Mouse (Mus musculus) intestine, embryonic 14.5 days (tissue): ENCODE measurements around the gene Phgr1. TPM values are rescaled to one million over a fixed set of nuclear protein-coding genes. Genes with fewer than 3 reads are reported as not detected.
A peak's percentile ranks its signal among the peaks of the same experiment; 100 is the strongest.

Experiments
- ATAC-seq: fragments of 200-750 bp; cut with Nextera tagmentation; replicated peaks from 2 replicates; pipeline ENCODE4 v1.8.0; 2017; ENCODE audit warnings: low read depth, moderate number of reproducible peaks, moderate TSS enrichment, moderate library complexity; ENCODE audit not compliant: low FRiP score, low TSS enrichment
- DNase-seq: peaks from one replicate; pipeline ENCODE4 v3.0.0-alpha.2; 2018; ENCODE audit warnings: low spot score
- H3K27ac ChIP-seq: fragments of 300-500 bp; sonication (generic); 2 replicates; pipeline ENCODE4 v1.5.1; 2014; ENCODE audit warnings: low read depth, mild to moderate bottlenecking, control low read depth
- H3K27me3 ChIP-seq: fragments of 300-500 bp; sonication (generic); replicated peaks from 2 replicates; pipeline ENCODE4 v1.6.1; 2014; ENCODE audit warnings: low read length, control low read depth; ENCODE audit not compliant: control insufficient read depth, insufficient read depth
- H3K36me3 ChIP-seq: fragments of 300-500 bp; sonication (generic); 2 replicates; pipeline ENCODE4 v1.6.1; 2014; ENCODE audit warnings: low read length, control low read depth; ENCODE audit not compliant: control insufficient read depth, insufficient read depth
- H3K4me1 ChIP-seq: fragments of 300-500 bp; sonication (generic); replicated peaks from 2 replicates; pipeline ENCODE4 v1.6.1; 2014; ENCODE audit warnings: low read length, control low read depth, mixed read lengths; ENCODE audit not compliant: control insufficient read depth, insufficient read depth
- H3K4me2 ChIP-seq: fragments of 300-500 bp; sonication (generic); 2 replicates; pipeline ENCODE4 v1.6.1; 2014; ENCODE audit warnings: low read length
- H3K4me3 ChIP-seq: fragments of 300-500 bp; sonication (generic); 2 replicates; pipeline ENCODE4 v1.5.1; 2014; ENCODE audit warnings: low read depth, low read length, control low read depth, mixed read lengths
- H3K9ac ChIP-seq: fragments of 300-500 bp; sonication (generic); 2 replicates; pipeline ENCODE4 v1.6.1; 2014; ENCODE audit warnings: mild to moderate bottlenecking, low read length
- H3K9me3 ChIP-seq: fragments of 300-500 bp; sonication (generic); 2 replicates; pipeline ENCODE4 v1.6.1; 2016; ENCODE audit warnings: low read length, control low read depth; ENCODE audit not compliant: control insufficient read depth
- WGBS: fragments of 180-500 bp; shearing (Covaris S2); extraction: QIAGEN DNeasy Blood & Tissue Kit; methylation state at CpG from one replicate; pipeline ENCODE4 v1.1.7; 2014; 5-methylcytosine and 5-hydroxymethylcytosine counted together
- polyA plus RNA-seq: library from polyadenylated mRNA; unstranded; fragments of >200 nt; fragmentation: Nextera tagmentation; extraction: Ambion mirVana; gene quantifications from 2 replicates; pipeline ENCODE4 v1.2.1, GENCODE M21; 2014

The Phgr1 gene
- polyA plus RNA-seq, 1 experiment from 2014 or later = 45.1 TPM

DNA sequence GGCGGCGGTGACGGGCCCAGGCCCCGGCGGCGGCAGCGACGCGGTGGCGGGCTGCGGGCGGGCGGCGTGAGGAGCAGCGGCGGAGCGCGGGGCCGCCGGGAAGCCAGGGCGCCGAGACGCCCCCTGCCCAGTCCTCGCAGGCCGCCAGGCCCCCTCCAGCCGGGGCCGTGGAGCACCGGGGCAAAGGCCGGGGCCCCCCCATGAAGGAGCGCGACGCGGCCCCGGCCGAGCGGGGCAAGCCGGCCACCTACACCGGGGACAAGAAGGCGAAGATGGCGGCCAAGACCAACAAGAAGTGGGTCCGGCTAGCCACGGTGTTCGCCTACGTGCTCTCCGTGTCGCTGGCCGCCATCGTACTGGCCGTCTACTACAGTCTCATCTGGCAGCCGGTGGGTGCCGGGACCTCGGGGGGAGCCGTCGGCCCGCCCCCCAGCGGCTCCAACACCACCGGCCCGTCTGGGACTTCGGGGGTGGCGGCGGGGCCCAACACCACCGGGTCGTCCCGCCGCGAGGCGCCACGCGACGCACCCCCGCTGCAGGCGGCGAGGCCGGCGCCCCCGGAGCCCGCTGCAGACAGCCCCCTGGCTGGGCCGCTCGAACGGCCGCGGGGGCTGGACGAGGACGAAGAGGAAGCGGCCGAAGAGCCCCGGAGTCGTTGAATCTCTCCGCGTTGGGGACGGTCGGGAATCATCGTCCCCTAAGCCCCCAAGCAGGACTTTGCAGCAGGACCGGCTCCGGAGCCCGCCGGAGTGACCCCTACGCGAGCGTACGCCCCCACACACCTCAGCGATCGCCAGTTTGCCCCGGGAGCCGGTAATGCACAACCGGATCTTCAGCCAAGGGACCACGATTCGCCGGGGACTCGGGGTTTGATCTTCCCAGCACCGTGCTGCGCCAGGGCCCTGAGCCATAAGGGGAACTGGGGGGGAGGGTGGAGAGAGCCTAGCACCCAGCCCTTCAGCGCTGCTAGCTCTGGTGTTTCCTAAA lies 26.4 kb upstream of the Phgr1 start:
- peaks cover 10% of the 10 kb centered on the region; the same call in 1 of the 2 replicates for H3K27me3 ChIP-seq
- peak overlapping the region; percentile 82 for H3K4me3 ChIP-seq
- H3K9ac ChIP-seq = peak overlapping the region; percentile 84
- H3K4me2 ChIP-seq = peak overlapping the region; percentile 94
- H3K4me1 ChIP-seq = peaks cover 36% of the 10 kb centered on the region
- peak overlapping the region; percentile 43; the same call in 1 of the 2 replicates for H3K27ac ChIP-seq
- under 1% methylated on average over 84 of the region's 113 CpGs for WGBS
- H3K36me3 ChIP-seq = peaks cover 15% of the 10 kb centered on the region
- DNase-seq = peak; percentile 76
- ATAC-seq = peak; percentile 48
- no peaks in the 10 kb centered on the region for H3K9me3 ChIP-seq

- H3K36me3 ChIP-seq = peaks cover 15% of the 10 kb centered on the region
- peak overlapping the region; percentile 18; the same call in 1 of the 2 replicates for H3K9ac ChIP-seq
- ATAC-seq (no peak), DNase-seq (no peak)
- H3K27ac ChIP-seq = 0 out of 2 replicates have a peak overlapping the region, but pooled peaks have one; percentile 45
- peak overlapping the region; percentile 82; the same call in 1 of the 2 replicates for H3K4me3 ChIP-seq
- WGBS = 35% methylated on average over 10 of the region's 10 CpGs
- H3K4me1 ChIP-seq = peaks cover 43% of the 10 kb centered on the region
- peaks cover 10% of the 10 kb centered on the region; the same call in 1 of the 2 replicates for H3K27me3 ChIP-seq
- H3K4me2 ChIP-seq = peak overlapping the region; percentile 94
- H3K9me3 ChIP-seq = no peaks in the 10 kb centered on the region
These were observed 25.1 kb upstream of the Phgr1 start for GRCm38 (mm10) chr2:118747301-118747960.

- H3K27ac ChIP-seq = no peak overlapping the region
- WGBS = 53% methylated on average over 10 of the region's 10 CpGs
- peaks cover 15% of the 10 kb centered on the region for H3K36me3 ChIP-seq
- 0 out of 2 replicates have a peak overlapping the region, but pooled peaks have one; percentile 18 for H3K4me2 ChIP-seq
- ATAC-seq (no peak), DNase-seq (no peak)
- H3K9me3 ChIP-seq = no peaks in the 10 kb centered on the region
- no peak overlapping the region for H3K9ac ChIP-seq
- peaks cover 46% of the 10 kb centered on the region for H3K4me1 ChIP-seq
- H3K27me3 ChIP-seq = peaks cover 5% of the 10 kb centered on the region; the same call in 1 of the 2 replicates
- no peak overlapping the region for H3K4me3 ChIP-seq
These were observed 23.2 kb upstream of the Phgr1 start for GRCm38 (mm10) chr2:118749341-118749884.

GRCm38 (mm10) chr2:118750476-118750875 lies 22.1 kb upstream of the Phgr1 start:
- H3K4me2 ChIP-seq = no peak overlapping the region
- no peak for DNase-seq
- H3K9me3 ChIP-seq = no peaks in the 10 kb centered on the region
- H3K4me1 ChIP-seq = peaks cover 41% of the 10 kb centered on the region; the same call in 1 of the 2 replicates
- no peak overlapping the region for H3K27ac ChIP-seq
- no peak overlapping the region for H3K9ac ChIP-seq
- H3K27me3 ChIP-seq = no peaks in the 10 kb centered on the region
- 83% methylated on average over 8 of the region's 8 CpGs for WGBS
- H3K4me3 ChIP-seq = no peak overlapping the region
- no peak for ATAC-seq
- H3K36me3 ChIP-seq = peaks cover 15% of the 10 kb centered on the region

- Histone ChIP-seq H3K4me2 (no peak overlapping the region), H3K27me3 (no peaks in the 10 kb centered on the region), H3K36me3 (peaks cover 15% of the 10 kb centered on the region), H3K4me3 (no peak overlapping the region), H3K27ac (peak overlapping the region; percentile 87), H3K9me3 (no peaks in the 10 kb centered on the region), H3K9ac (0 out of 2 replicates have a peak overlapping the region, but pooled peaks have one; percentile 20), H3K4me1 (peaks cover 36% of the 10 kb centered on the region; the same call in 1 of the 2 replicates)
- ATAC-seq = 0 out of 2 replicates have a peak, but pooled peaks have one; percentile 34
- 47% methylated on average over 16 of the region's 16 CpGs for WGBS
- peak; percentile 71 for DNase-seq
These were observed 20.4 kb upstream of the Phgr1 start for GRCm38 (mm10) chr2:118751896-118752791.

GRCm38 (mm10) chr2:118752792-118753108 lies 19.8 kb upstream of the Phgr1 start:
- no peaks in the 10 kb centered on the region for H3K9me3 ChIP-seq
- H3K4me1 ChIP-seq = peaks cover 30% of the 10 kb centered on the region; the same call in 1 of the 2 replicates
- H3K4me3 ChIP-seq = no peak overlapping the region
- ATAC-seq = no peak
- H3K27ac ChIP-seq = peak overlapping the region; percentile 87; the same call in 1 of the 2 replicates
- no peaks in the 10 kb centered on the region for H3K27me3 ChIP-seq
- H3K9ac ChIP-seq = no peak overlapping the region
- 52% methylated on average over 4 of the region's 4 CpGs for WGBS
- DNase-seq = no peak
- H3K36me3 ChIP-seq = peaks cover 15% of the 10 kb centered on the region
- no peak overlapping the region for H3K4me2 ChIP-seq

DNA sequence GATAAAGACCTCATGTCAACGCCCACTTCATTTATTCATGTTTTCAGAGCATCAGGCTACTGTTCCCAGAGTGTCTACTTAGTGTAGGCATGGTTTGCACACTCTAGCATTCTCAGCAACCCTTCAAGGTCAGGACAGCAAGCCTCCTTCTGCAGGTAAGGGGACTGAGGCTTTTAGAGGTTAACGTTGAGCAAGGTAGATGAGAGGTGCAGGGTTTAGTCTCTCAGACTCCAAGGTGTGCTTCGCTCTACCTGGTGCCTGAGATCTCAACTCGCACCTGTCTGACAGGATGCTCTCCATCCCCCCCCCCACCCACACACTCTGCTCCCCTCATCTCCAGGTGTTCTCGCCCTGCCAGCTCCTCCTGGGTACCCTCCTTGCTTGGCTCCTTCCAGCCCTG lies 18.4 kb upstream of the Phgr1 start:
- no peak overlapping the region for H3K9ac ChIP-seq
- peaks cover 13% of the 10 kb centered on the region for H3K36me3 ChIP-seq
- H3K4me3 ChIP-seq = no peak overlapping the region
- H3K27me3 ChIP-seq = no peaks in the 10 kb centered on the region
- no peak for ATAC-seq
- H3K4me2 ChIP-seq = no peak overlapping the region
- no peak for DNase-seq
- 88% methylated on average over 5 of the region's 5 CpGs for WGBS
- peaks cover 23% of the 10 kb centered on the region; the same call in 1 of the 2 replicates for H3K4me1 ChIP-seq
- no peak overlapping the region for H3K27ac ChIP-seq
- H3K9me3 ChIP-seq = no peaks in the 10 kb centered on the region
